Mouse (Mus musculus): ENCODE data around the gene Ankrd65.
"Not testable (repeated sequence)": the region's sequence is repeated elsewhere in the genome, so short reads cannot be mapped to it uniquely, and the experiment has no call there.

The Ankrd65 gene

DNA sequence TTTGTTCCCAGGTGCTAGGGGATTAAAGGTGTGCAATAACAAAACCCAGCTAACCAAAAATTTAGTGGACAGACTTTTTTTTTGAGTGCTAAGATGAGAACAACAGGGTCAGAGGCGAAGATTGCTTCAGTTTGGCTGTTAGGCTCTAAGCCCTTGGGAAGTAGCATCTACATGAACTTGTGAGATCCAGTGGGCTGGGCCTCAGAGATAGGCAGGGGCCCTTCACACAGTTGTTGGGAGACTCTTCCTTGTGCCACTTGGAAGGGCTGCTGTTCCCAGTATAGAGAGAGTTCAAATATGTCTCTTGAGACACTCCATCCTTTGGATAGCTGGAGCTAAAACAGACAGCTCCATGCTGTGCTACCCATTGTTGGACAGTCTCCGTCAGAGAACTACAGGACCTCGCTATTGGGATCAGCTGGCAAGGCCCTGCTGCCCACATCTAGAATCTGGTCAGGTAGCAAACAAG lies at the start of gene Ankrd65:
Ankrd65 (plus strand) TSS at position 419 of the 469 bp plus-strand sequence.
- no peak for DNase-seq

DNA sequence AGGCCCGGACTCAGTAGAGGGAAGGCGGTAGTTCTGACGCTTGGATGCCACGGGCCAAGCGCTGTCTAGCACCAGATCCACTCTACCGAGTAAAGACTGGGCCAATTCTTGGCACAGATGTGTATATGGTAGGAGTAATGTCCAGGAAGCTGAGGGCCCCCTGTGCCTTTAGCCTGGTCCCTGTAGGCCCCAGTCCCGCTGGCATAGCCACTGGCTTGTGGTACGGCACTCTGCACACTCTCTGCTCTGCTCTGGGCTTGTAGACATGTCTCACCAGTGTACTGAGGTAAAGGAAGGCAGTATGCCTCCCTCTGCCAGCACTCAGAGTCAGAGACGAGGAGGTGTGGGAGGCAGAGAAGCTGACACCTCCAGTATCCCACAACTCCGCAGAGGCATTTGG lies 49.6 kb upstream of the Ankrd65 start:
- not testable (repeated sequence) for DNase-seq

DNA sequence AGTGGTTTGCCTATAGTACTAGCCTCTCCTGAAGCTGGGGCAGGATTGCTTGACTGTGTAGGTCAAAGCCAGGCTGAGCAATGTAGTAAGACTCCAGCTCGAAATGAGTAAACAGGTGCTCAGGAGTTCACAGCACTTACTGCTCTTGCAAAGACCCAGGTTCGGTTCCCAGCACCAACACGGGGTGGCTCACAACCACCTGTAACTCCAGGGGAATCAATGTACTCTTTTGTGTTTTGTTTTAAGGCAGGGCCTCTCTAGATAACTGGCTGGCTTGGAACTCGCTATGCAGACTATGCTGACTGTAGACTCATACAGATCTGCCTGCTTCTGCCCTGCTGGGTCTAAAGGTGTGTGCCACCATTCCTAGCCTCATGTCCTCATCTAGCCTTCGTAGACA lies 47.6 kb upstream of the Ankrd65 start:
- DNase-seq: no peak

DNA sequence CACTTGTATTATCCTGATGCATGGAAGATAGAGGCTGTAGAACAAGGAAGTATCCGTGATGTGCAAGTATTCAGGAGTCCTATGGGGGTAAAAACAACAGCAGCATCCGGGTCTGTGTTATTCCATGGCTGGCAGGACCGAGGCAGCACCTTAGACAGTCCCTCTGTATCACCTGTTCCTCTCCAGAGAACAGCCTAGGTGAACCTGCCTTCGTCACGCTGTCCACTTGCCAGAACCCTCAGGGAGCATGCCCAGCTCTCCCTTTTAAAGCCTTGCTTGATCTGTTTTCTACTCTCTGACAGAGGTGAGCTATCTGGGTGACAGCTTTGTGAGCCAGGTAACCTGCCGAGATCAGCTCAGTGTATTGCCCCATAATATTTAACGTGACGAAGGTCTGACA lies 45.8 kb upstream of the Ankrd65 start:
- no peak for DNase-seq

DNA sequence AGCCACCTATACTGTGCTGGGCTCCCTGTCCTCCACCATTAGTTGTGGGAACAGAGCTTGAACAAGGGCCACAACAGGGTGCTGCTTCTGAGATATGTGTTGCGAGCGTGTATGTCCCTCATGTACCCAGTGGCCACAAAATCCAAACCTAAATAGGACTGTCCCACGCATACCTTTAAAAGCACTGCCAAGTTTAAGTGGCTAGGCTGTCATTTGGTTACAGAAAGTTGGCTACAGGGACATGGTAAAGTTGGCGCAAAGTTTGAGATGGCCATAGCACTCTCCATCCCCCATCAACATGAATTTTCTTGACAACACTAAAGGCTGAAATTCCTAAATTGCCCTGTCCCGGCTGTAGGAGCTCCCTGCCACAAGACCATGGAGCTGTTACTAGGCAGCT lies 45.1 kb upstream of the Ankrd65 start:
- no peak for DNase-seq

DNA sequence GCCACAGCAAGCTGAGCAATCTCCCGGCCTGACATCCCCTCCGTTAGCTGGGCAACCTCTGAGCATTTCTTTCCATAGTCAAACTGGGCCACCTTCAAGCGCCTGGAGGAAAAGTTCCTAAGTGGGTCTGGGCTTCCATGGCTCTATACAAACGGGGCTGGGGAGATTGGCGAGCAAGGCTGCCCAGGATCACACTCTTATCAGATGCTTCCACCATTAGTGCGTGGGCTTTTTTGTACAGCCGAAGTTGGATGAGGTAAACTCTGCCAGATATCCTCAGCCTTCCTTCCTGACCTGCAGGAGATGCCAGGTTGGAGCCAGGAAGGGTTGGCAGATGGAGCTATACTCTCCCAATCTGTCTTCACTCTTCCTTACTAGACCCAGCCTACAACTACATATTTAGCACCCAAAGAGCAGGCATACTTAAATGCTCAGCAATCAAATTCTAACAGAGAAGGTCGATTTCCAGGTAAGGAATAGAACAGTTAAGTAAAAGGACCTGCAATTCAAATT lies 44.1 kb upstream of the Ankrd65 start:
- no peak for DNase-seq

DNA sequence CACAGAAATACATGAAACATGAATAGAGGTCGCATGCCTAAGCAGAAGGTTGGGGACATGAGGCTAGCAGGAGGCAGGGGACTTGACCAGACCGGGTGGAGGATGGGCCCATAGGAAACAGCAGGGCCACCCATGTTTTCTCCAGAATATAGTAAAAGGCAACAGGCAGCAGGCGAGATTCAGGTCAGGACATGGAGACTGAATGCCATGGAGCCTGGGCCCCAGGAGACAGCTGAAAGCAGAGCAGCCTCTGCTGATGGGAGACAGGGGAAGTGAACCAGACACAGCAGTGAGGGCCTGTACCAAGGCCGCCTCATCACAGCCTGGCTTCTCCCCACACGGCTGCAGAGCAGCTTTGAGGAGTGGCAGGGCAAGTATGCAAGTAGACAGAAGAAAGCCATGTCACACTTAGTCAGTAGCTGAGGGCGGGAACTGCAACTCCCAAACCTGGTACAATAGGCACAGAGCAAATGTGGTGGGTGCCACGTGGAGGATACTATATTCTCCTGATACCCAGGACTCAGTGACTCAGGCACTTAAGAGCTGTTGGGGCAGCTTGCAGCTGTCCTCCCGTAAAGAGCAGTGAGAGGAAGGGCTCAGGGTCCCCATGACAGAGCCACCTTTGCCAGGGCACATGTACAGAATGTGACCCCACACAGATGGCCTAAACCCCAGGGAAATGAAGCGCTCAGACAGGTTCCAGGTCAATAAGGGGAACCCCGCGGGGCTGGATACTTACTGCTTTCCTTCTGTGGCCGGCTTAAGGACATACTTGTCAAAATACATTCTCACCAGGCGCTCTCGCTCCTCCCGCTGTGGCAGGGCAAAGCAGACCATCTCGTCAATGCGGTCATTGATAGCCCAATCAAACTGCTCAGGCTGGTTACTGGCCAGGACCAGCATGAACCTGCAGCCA lies 43.4 kb upstream of the Ankrd65 start:
- no peak for DNase-seq

DNA sequence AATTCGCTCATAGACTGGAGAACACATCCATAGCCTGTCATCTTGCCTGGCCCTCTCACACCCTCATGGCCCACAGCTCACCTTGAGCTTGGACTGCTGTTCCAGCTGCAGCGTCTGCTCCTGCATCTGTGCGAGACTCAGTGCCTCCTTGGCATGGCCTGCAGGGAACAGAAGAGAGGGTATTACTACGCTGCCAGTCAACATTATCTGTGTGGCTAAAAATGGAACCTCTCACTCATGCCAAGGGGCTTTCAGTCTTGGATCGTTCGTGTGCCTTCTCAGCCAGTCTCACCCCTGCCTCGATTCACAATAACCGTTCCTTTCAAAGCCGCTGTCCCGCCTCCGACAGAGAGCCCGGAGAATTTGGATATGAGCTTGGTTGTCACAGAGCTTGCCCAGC lies 33.2 kb upstream of the Ankrd65 start:
- DNase-seq: no peak

DNA sequence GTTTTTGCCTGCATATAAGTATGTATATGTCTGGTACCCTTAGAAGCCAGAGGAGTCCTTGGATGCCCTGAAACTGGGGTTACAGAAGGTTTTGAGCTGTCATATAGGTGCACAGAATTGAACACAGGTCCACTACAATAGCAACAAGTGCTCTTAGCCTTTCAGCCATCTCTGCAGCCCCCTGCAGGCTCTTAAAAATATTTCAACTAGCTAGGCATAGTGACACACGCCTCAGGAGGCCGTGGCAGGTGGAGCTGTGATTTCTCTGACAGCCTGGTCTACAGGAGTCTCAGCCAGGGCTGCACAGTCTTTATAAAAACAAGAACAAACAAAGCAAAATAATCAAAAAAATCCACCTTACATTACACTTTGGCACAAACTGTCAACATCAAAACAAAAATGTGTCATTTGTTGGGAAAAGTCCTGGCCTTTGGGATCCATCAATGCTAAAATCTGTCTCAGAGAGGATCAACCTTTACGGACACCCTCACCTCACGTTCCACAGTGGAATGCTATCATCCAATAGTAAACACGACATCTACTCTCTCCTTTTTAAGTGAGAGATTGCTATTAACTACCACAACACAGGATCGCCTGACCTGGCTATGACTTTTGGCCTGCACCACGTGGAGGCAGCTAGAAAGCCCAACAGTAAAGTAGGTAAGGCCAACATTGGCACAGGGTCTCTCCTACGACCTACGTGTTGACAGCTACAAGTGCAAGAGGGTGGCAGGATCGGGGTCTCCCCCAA lies 30.2 kb upstream of the Ankrd65 start:
- DNase-seq: peak; percentile 60

DNA sequence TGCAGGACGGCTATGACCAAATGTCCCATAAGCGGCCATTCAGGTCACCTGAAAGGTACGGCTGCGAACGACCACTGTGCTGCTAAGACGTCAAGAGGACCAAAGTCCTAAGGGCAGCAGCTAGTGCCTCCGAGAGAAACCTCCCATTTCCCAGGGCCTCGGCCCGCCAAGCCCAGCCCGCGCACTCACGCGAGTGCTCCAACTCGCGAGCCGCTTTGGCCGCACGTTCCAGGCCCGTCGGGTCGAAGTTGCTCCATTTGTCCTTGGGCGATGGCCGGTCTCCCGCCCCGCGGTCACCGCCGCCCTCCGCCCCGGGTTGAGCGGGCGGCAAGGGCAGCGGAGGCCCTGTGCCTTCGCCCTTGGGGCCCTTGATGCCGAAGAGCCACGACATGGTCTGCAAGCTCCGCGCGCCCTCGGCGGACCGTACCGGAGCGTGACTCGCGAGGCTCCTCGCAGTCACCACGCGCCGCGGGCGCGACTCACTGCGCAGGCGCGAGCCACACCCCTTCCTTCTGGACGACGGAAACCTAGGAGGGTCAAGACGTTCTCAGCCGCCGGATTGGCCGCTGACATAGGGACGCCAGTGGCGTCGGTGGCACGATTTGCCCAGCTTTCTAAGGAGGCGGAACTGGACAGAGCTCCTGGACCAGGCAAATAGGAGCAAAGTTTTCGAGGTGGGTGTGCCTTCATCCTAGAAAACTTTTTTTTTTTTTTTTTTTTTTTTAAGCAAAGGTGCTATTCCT lies 29.5 kb upstream of the Ankrd65 start, which contains the start of gene Atad3a:
Atad3a (minus strand) TSS at position 481 of the 743 bp plus-strand sequence.
- peak; percentile 97 for DNase-seq

DNA sequence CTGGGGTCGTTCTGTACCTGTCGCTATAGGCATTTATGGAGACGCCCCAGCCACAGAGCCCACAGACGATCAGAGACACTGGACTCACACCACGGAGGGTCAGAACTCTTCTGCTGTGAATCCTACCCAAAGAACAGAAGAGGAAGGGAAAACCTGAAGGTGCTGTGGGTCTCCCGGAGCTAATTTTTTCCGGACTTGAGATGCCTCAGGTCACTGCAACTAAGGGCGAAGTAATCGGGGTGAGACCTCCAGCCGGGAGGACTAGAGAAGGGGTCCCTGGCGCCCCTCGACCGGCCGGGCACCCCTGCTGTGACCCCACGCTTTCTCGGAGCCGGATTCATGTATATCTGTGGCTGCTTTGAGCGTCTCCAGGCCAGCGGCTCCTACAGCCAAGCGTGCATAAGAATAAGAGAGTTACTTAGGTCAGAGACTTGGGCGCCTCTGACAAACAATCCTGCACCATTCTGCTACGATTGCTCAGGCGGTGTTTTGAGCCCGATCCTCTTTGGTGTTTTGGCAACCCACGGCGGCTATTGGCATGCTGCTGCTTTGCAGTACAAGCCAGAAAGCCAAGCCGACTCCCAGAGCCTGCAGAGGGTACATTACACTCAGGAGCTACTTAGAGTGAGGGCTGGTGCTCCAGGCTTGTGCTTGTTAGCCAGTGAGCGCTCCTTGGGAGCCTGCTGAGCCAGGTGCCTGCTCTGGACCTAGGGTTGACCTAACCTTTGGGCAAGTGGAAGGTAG lies 28.7 kb upstream of the Ankrd65 start:
- no peak for DNase-seq

DNA sequence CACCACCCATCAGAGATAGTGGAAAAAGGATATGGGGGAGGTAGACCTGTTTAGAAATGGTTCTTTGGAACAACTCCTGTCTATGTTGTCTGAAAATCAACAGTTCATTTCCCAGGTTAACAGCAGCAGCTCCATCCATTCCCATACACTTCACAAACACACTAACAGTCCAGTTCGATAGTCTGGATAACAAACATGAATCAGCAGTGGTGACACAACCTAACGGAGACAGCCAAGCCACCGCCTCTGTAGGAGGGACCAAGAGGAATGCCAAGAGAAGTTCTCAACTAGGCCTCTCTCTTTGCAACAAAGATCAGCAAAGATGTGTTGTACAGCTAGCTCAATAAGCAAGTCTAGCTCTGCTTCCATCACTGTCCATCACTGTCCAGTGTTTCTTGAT lies 27.9 kb upstream of the Ankrd65 start:
- DNase-seq: no peak

DNA sequence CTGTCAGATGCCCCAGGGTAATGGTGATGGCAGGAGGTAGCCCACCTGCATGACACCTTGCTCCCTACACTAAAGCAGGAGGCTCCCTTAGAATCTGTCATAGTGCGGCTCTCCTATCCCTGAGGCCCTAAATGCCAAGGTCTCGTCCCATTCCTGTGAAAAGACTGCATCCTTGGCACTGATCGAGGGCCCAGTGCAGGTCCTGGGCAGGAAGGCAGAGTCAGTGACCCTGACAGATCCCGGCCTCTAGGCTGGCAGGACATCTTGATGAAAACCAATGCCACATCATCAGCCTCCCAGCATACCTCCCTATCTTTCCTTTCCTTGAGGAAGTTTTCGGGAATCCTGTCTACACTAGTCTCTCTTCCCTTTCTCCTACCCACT lies 20.8 kb upstream of the Ankrd65 start:
- DNase-seq: no peak

DNA sequence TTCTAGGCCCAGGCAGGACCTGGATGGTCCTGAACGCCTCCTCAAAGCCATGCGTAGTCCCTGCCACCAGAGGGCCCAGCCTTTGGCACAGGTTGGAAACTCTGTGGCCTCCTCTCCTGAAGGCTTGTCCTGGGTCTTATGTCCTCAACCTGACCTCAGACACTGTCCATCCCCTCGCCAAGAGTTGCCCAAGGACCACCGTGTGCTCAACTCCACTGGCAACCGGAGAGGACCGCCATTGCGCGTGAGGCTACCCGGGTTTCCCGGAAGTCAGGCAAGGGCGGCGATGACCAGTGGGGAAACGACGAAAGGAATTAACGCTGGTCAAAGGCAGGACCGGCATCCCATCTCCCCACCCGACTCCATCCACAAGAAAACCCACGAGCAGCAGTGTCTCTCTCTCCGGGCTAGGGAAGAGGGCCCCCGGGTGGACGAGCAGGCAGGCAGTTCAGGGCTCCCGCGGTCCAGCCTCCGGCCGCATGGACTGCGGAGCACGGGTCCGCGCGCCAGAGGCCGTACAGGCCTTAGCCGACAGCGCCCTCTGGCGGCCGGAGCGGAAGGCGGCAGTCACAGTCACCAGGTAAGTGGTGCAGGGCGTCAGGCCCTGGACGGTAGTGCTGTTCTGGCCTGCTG lies 20.2 kb upstream of the Ankrd65 start:
- peak; percentile 94 for DNase-seq

DNA sequence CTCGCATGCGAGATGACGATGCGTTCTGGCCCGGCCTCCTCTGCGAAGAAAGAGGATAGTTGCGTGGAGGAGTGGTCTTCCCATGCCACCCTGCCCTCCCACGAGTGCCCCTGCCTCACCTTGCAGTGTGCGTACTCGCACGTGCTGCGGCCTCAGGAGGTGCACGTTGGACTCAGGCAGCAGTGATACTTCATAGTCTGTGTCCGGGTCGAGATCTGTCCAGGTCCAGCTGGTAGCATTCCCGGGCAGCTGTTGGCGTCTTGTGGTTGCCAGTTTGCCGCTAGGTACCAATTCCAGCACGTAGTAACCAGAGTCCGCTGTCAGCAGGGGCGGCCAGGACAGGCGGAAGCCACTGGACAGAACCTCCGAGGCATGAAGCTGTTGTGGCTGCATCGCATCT lies 19.6 kb upstream of the Ankrd65 start:
- no peak for DNase-seq

DNA sequence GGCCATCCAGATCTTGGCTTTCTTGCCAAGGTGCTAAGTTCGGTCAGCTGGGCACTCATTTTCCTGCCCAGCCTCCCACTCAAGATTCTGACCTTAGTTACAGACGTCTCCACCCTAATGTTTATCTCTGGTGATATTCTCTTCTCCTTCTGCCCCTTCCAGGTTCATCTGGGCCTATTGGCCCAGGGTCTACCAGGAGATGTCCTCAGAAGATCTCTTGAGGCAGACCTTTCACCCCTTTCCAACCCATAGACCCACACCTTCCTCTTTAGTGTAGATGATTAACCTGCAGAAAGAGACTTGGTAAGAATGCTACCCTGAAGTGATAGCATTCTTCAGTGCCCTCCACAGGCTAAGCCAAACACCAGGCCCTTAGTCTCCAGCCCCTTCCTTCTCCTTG lies 18.5 kb upstream of the Ankrd65 start:
- no peak for DNase-seq

DNA sequence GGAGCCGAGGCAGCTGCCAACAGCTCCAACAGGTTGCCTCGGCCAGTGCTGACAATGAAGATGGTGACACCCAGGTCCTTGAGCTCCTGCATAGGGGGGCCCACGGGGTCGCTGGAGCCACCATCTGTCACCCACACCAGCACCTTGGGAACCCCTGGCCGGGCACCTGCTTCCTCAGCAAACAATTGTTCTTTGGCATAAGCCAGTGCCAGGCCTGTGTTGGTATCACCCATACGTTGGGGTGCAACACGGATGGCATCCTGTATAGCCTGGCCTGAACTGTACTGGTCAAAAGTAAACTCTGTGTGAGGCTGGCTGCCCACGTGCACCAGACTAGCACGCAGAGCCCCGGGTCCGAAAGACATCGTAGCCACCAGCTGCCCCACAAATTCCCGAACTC lies 17.5 kb upstream of the Ankrd65 start:
- no peak for DNase-seq

DNA sequence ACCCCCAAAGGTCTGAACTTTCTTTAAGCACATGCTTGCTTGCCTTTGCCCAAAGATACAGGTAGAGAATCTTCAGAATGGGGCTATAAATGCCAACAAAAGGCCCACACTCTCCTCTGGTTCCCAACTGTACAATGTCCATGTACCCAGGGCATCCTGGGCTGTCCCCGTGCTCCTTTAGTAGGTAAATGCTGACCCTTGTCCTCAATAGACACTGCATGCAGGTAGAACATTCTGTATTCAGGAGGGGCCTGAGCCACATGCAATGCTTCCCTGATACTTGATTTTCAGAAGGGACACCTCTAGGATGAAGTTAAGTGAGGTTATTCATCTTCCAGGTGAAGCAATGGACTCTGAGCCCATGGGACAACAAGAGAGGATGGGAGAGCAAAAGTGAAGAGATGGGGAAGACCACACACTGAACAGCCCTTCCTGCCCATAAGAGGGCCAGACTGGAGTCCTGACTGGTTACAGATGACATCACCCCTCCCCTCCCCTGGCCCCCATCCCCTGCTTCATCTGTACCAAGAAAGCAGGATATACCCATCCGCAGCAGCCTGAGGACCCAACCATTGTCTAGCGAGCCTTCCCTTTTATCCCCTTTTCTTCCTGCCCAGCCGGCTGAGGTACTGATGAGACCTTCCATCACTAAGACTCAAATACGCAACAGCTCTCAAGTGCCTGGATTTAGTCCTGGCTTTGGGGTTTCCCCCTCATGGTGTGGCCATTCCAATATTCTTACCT lies 16.7 kb upstream of the Ankrd65 start:
- no peak for DNase-seq

DNA sequence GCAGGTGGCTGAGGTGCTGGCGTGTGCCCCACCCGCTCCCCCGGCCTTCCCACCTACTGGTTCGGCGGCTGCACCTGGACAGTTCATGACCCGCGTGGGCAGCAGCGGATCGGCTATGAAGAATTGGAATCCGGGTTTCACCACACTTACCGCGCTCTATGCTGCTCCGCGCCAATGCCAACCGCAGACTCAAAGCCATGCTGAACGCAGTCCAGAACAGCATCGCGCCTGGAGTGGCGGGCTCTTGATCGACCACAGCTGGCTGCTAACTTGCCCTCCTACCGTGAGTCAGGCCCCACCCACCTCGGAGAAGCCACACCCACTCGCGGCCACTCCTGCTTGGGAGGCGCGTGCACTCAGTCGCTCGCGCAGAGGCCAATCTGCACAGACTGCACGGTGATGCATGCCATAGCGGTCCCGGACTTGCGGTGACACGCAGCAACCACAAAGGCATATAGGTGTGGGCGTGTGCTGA lies 15.9 kb upstream of the Ankrd65 start, which contains the start of gene Vwa1:
Vwa1 (minus strand) TSS at position 419 of the 475 bp plus-strand sequence.
- DNase-seq: peak; percentile 90

DNA sequence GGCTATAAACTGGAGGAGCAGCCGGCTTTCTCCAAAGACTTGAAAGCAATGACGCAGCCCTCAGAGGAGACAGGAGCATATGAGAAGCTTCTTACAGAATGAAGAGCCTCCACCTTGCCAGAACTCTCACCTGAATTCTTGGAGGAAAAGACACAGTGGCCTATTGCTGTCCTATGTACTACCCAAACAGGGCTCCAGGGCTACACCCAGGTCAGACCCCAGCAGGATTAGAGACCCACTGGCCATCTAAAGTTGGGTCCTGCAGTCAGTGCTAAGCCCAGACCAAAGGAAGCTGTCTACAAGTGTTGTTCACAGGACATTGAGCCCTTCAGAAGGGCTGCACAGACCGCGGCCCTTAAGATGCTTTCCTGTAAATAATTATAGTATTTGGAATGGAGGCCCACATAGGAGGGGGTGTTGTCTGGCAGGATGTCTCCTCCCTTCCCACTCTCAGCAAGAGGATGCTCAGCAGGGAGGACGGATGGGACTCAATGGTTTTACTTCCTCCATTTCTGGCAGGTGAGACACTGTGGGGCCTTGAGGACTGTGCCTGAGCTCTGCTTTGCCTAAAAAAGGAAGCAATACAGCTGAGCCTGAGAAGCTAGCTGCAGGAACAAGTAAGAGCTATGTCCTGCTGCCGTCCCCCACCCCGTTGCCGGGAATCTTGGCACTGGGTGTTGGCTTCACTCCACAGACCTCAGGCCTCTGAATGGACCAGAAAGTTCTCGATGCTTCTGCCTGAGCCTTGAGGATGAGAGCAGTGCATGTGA lies 15.1 kb upstream of the Ankrd65 start:
- DNase-seq: no peak

All from embryo, embryonic 11 days (tissue).